Mouse (Mus musculus) intestine, postnatal 0 days (tissue): ENCODE data around the gene Tmem254a. TPM values are rescaled to one million over a fixed set of nuclear protein-coding genes. Genes with fewer than 3 reads are reported as not detected.
"Not testable (repeated sequence)": the region's sequence is repeated elsewhere in the genome, so short reads cannot be mapped to it uniquely, and the experiment has no call there.

Experiments used
- ATAC-seq: fragments of 200-750 bp; cut with Nextera tagmentation; 2 replicates; pipeline ENCODE4 v1.8.0; 2017; ENCODE audit warnings: mild to moderate bottlenecking, moderate TSS enrichment, moderate library complexity
- H3K27ac ChIP-seq: fragments of 300-500 bp; sonication (generic); 2 replicates; pipeline ENCODE4 v1.5.1; 2014; ENCODE audit warnings: mild to moderate bottlenecking, low read depth, low read length, moderate library complexity
- H3K27me3 ChIP-seq: fragments of 300-500 bp; sonication (generic); replicated peaks from 2 replicates; pipeline ENCODE4 v1.6.1; 2014; ENCODE audit warnings: low read length, mixed read lengths; ENCODE audit not compliant: control insufficient read depth, insufficient read depth
- H3K36me3 ChIP-seq: fragments of 300-500 bp; sonication (generic); 2 replicates; pipeline ENCODE4 v1.6.1; 2014; ENCODE audit warnings: mild to moderate bottlenecking, moderate library complexity; ENCODE audit not compliant: control insufficient read depth, insufficient read depth
- H3K4me1 ChIP-seq: fragments of 300-500 bp; sonication (generic); replicated peaks from 2 replicates; pipeline ENCODE4 v1.6.1; 2014; ENCODE audit warnings: antibody characterized with exemption, low read length, mixed read lengths; ENCODE audit not compliant: control insufficient read depth, insufficient read depth
- H3K4me2 ChIP-seq: fragments of 300-500 bp; sonication (generic); replicated peaks from 2 replicates; pipeline ENCODE4 v1.6.1; 2014; ENCODE audit warnings: low read depth, mild to moderate bottlenecking, moderate library complexity
- H3K4me3 ChIP-seq: fragments of 300-500 bp; sonication (generic); 2 replicates; pipeline ENCODE4 v1.5.1; 2014; ENCODE audit warnings: low read depth, low read length
- H3K9ac ChIP-seq: fragments of 300-500 bp; sonication (generic); 2 replicates; pipeline ENCODE4 v1.6.1; 2014; ENCODE audit warnings: mild to moderate bottlenecking, low read depth, low read length
- H3K9me3 ChIP-seq: fragments of 300-500 bp; sonication (generic); 2 replicates; pipeline ENCODE4 v1.6.1; 2016; ENCODE audit warnings: mixed run types; ENCODE audit not compliant: control insufficient read depth
- WGBS: fragments of 180-500 bp; shearing (Covaris S2); extraction: QIAGEN DNeasy Blood & Tissue Kit; methylation state at CpG from one replicate; pipeline ENCODE4 v1.1.7; 2014; 5-methylcytosine and 5-hydroxymethylcytosine counted together
- polyA plus RNA-seq: library from polyadenylated mRNA; unstranded; fragments of >200 nt; fragmentation: Nextera tagmentation; extraction: Ambion mirVana; gene quantifications from 2 replicates; pipeline ENCODE4 v1.2.1, GENCODE M21; 2015

The Tmem254a gene
- polyA plus RNA-seq, 1 experiment from 2014 or later = 4.7 TPM

DNA sequence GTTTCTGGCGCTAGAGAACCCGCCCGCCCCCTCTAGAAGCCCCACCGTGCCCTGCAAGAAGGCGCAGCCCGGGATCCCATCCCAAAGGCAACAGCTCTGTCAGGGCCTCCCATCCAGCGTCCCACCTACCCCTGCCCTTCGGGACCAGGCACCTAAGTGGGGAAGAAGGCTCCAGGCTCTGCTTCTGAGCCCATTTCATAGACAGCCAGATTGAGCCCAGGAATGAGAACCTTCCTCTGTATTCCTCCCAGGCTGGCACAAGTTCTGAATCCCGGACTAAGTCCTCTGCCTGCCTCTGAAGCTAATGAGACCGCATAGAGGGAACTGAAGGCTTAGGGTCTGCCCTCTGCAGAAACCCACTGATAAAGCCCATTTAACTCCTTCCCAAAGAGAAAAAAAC is 24.5 kb downstream of the Tmem254a start, which contains the start of gene Plac9a:
Gene Plac9a (minus strand): TSS at position 101 of the 400 bp plus-strand sequence.
- not testable (repeated sequence) for H3K9me3 ChIP-seq, H3K4me2 ChIP-seq, H3K27ac ChIP-seq, ATAC-seq, H3K27me3 ChIP-seq, H3K9ac ChIP-seq, H3K4me3 ChIP-seq, H3K4me1 ChIP-seq, H3K36me3 ChIP-seq
- no CpG with 5 or more reads among the region's 10 CpGs for WGBS

DNA sequence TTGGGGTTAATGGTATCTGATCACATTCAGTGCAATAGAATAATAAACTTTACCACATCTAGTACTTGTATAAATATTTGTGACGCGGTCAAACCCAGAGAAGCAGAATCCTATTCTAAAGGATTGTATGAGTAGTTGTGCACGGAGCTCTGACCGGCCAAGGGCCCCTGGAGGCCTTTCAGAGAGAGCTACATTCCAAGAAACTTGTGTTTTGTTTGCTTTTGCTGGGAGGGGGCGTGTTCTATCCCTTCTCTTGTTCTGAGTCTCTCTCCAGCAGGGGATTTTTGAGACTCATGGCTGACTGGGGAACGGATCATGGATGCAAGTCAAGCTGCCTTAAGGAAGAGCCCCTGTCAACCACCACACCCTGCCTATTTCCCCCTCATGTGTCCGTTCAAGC is 31.8 kb downstream of the Tmem254a start:
- H3K4me1 ChIP-seq, H3K4me3 ChIP-seq, H3K9me3 ChIP-seq, H3K36me3 ChIP-seq, H3K9ac ChIP-seq, H3K4me2 ChIP-seq, ATAC-seq, H3K27ac ChIP-seq, H3K27me3 ChIP-seq: not testable (repeated sequence)
- no CpG with 5 or more reads among the region's 7 CpGs for WGBS

DNA sequence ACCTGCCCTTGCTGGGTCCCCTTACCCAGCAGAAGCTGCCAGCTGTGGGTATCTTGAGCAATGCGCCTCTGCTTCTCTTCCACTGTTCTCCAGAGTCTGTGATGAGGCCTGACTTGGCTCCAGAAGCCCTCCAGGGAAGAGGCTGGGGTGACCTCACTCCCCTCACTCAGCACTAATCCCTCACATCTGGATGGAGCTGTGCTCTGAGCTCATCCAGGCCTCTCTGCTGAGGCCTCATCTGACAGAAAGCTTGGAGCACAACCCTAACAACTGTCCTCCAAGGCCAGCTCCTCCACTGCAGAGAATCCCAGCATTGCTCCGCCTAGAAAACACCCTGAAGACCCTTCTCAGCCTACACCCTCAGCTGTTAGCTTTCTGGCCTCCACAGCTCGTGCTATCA is 32.9 kb downstream of the Tmem254a start:
- not testable (repeated sequence) for H3K9me3 ChIP-seq, H3K9ac ChIP-seq, ATAC-seq, H3K4me3 ChIP-seq, H3K27me3 ChIP-seq, H3K4me1 ChIP-seq, H3K36me3 ChIP-seq, H3K27ac ChIP-seq, H3K4me2 ChIP-seq
- no CpG with 5 or more reads among the region's 3 CpGs for WGBS

GRCm38 (mm10) chr14:25885886-25886285 is 41.6 kb downstream of the Tmem254a start:
- ATAC-seq, H3K4me1 ChIP-seq, H3K27me3 ChIP-seq, H3K4me2 ChIP-seq, H3K36me3 ChIP-seq, H3K9ac ChIP-seq, H3K4me3 ChIP-seq, H3K9me3 ChIP-seq, H3K27ac ChIP-seq: not testable (repeated sequence)
- no CpG with 5 or more reads among the region's 12 CpGs for WGBS

DNA sequence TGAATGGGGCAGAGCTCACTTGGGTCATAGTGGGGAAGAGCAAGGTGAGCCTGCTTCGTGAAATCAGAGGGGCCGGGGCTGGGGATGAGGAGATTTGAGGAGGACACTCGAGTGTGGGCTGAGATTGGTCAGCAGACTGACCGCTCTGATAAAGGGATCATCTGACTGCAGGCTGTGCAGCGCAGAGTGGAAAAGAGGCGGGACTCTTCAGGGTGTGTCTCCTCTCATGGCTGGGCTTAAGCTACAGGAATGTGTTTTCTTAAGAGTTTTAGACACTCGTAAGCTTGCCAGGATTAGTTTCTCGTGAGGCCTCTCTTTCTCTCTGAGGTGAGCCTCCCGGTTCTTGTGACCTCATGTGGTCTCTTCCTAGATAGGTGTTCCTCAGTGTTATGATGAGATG is 45.7 kb downstream of the Tmem254a start:
- H3K4me2 ChIP-seq, H3K4me1 ChIP-seq, H3K9ac ChIP-seq, H3K27ac ChIP-seq, H3K9me3 ChIP-seq, H3K36me3 ChIP-seq, H3K27me3 ChIP-seq, H3K4me3 ChIP-seq: not testable (repeated sequence)
- ATAC-seq = peak; percentile 56; the same call in 1 of the 2 replicates
- no CpG with 5 or more reads among the region's 9 CpGs for WGBS

- H3K27ac ChIP-seq, H3K9me3 ChIP-seq, H3K9ac ChIP-seq, H3K4me2 ChIP-seq, H3K4me3 ChIP-seq, H3K27me3 ChIP-seq, H3K4me1 ChIP-seq: not testable (repeated sequence)
- peaks cover 29% of the 10 kb centered on the region for H3K36me3 ChIP-seq
- no CpG with 5 or more reads among the region's 7 CpGs for WGBS
- peak; percentile 11; the same call in 1 of the 2 replicates for ATAC-seq
These were observed 50.8 kb downstream of the Tmem254a start for GRCm38 (mm10) chr14:25876640-25877039.

Other genes with a start within 250 kb of the Tmem254a start
- gene Ppif, start 233.5 kb downstream of the Tmem254a start, polyA plus RNA-seq = 73.8 and 80.0 TPM in 2 replicates
- 10.3 and 12.1 TPM in 2 replicates for gene Zcchc24, start 158.6 kb downstream of the Tmem254a start, polyA plus RNA-seq
- gene Anxa11, start 85.5 kb downstream of the Tmem254a start, polyA plus RNA-seq = 82.3 and 86.7 TPM in 2 replicates
- gene Plac9a, start 24.6 kb downstream of the Tmem254a start, polyA plus RNA-seq = 0.46 and 1.3 TPM in 2 replicates
- gene Cphx1, start 10.6 kb upstream of the Tmem254a start, polyA plus RNA-seq = 0.24 TPM in 1 of 2 replicates, not detected in the other
- 0.10 and 0.64 TPM in 2 replicates for gene Duxbl1, start 50.9 kb upstream of the Tmem254a start, polyA plus RNA-seq
- gene Gm9780, start 115.0 kb upstream of the Tmem254a start, polyA plus RNA-seq = 25.3 and 26.1 TPM in 2 replicates
- gene Tmem254c, start 139.7 kb upstream of the Tmem254a start, polyA plus RNA-seq = 57.1 and 57.3 TPM in 2 replicates
- gene Cphx2, start 153.8 kb upstream of the Tmem254a start, polyA plus RNA-seq = not detected in 2 replicates
- 0.14 TPM in 1 of 2 replicates, not detected in the other for gene Cphx3, start 154.6 kb upstream of the Tmem254a start, polyA plus RNA-seq
- 0.72 TPM in 1 of 2 replicates, not detected in the other for gene Duxbl2, start 190.7 kb upstream of the Tmem254a start, polyA plus RNA-seq